Mouse (Mus musculus) neural tube, embryonic 11.5 days (tissue): Measurements from ENCODE around the gene Rtn4ip1. TPM values are rescaled to one million over a fixed set of nuclear protein-coding genes. Genes with fewer than 3 reads are reported as not detected.

Source experiments
- ATAC-seq: fragments of 200-750 bp; cut with Nextera tagmentation; 2 replicates; pipeline ENCODE4 v1.8.0; 2017; ENCODE audit warnings: moderate number of reproducible peaks, mild to moderate bottlenecking, moderate TSS enrichment, moderate library complexity; ENCODE audit not compliant: insufficient read depth, low FRiP score, low TSS enrichment
- DNase-seq: peaks from one replicate; pipeline ENCODE4 v3.0.0-alpha.2; 2015; ENCODE audit warnings: low spot score
- H3K27ac ChIP-seq: fragments of 300-500 bp; sonication (generic); 2 replicates; pipeline ENCODE4 v1.5.1; 2014; ENCODE audit warnings: low read depth, mild to moderate bottlenecking, low read length
- H3K27me3 ChIP-seq: fragments of 300-500 bp; sonication (generic); 2 replicates; pipeline ENCODE4 v1.6.1; 2014; ENCODE audit warnings: mild to moderate bottlenecking, low read length, mixed read lengths; ENCODE audit not compliant: control insufficient read depth, insufficient read depth
- H3K36me3 ChIP-seq: fragments of 300-500 bp; sonication (generic); 2 replicates; pipeline ENCODE4 v1.6.1; 2014; ENCODE audit warnings: mild to moderate bottlenecking, low read length, moderate library complexity, mixed read lengths; ENCODE audit not compliant: control insufficient read depth, insufficient read depth
- H3K4me1 ChIP-seq: fragments of 300-500 bp; sonication (generic); 2 replicates; pipeline ENCODE4 v1.6.1; 2014; ENCODE audit warnings: low read length, mixed read lengths; ENCODE audit not compliant: control insufficient read depth, insufficient read depth
- H3K4me2 ChIP-seq: fragments of 300-500 bp; sonication (generic); 2 replicates; pipeline ENCODE4 v1.6.1; 2014; ENCODE audit warnings: low read depth, mild to moderate bottlenecking, moderate library complexity
- H3K4me3 ChIP-seq: fragments of 300-500 bp; sonication (generic); 2 replicates; pipeline ENCODE4 v1.5.1; 2014; ENCODE audit warnings: low read depth, low read length
- H3K9ac ChIP-seq: fragments of 300-500 bp; sonication (generic); 2 replicates; pipeline ENCODE4 v1.6.1; 2014; ENCODE audit warnings: mild to moderate bottlenecking, low read length
- H3K9me3 ChIP-seq: fragments of 300-500 bp; sonication (generic); 2 replicates; pipeline ENCODE4 v1.6.1; 2016; ENCODE audit warnings: low read length; ENCODE audit not compliant: control insufficient read depth
- WGBS: fragments of 180-500 bp; shearing (Covaris S2); extraction: QIAGEN DNeasy Blood & Tissue Kit; methylation state at CpG from one replicate; pipeline ENCODE4 v1.1.7; 2014; 5-methylcytosine and 5-hydroxymethylcytosine counted together
- polyA plus RNA-seq: library from polyadenylated mRNA; unstranded; fragments of >200 nt; fragmentation: Nextera tagmentation; extraction: Ambion mirVana; gene quantifications from 2 replicates; pipeline ENCODE4 v1.2.1, GENCODE M21; 2014

Rtn4ip1 gene
- polyA plus RNA-seq, 1 experiment from 2014 or later: 19.4 TPM

GRCm38 (mm10) chr10:43992506-43992905 lies 90.9 kb downstream of the Rtn4ip1 start:
- no peaks in the 10 kb centered on the region for H3K4me1 ChIP-seq
- no peak for ATAC-seq
- WGBS: 81% methylated on average over 5 of the region's 5 CpGs

GRCm38 (mm10) chr10:43993198-43993597 lies 91.6 kb downstream of the Rtn4ip1 start:
- no peak for ATAC-seq
- Histone ChIP-seq H3K9me3 (no peaks in the 10 kb centered on the region), H3K9ac (no peak overlapping the region), H3K4me1 (no peaks in the 10 kb centered on the region), H3K27me3 (no peaks in the 10 kb centered on the region), H3K4me3 (no peak overlapping the region), H3K36me3 (no peaks in the 10 kb centered on the region), H3K4me2 (no peak overlapping the region), H3K27ac (no peak overlapping the region)
- WGBS: 26% methylated on average over 6 of the region's 6 CpGs
- no peak for DNase-seq

More at GRCm38 (mm10) chr10:43992506-43992905, 90.9 kb downstream of the Rtn4ip1 start:
- Histone ChIP-seq H3K4me3 (no peak overlapping the region), H3K27me3 (no peaks in the 10 kb centered on the region), H3K36me3 (no peaks in the 10 kb centered on the region), H3K27ac (no peak overlapping the region), H3K9ac (no peak overlapping the region), H3K4me2 (no peak overlapping the region), H3K9me3 (no peaks in the 10 kb centered on the region)
- no peak for DNase-seq

GRCm38 (mm10) chr10:43995858-43996650 lies 94.4 kb downstream of the Rtn4ip1 start:
- Histone ChIP-seq H3K4me1 (no peaks in the 10 kb centered on the region), H3K9ac (no peak overlapping the region), H3K4me2 (no peak overlapping the region), H3K27ac (no peak overlapping the region), H3K4me3 (no peak overlapping the region), H3K9me3 (no peaks in the 10 kb centered on the region), H3K27me3 (peaks cover 1% of the 10 kb centered on the region; the same call in 1 of the 2 replicates), H3K36me3 (no peaks in the 10 kb centered on the region)
- WGBS: 82% methylated on average over 10 of the region's 10 CpGs
- DNase-seq (no peak), ATAC-seq (no peak)

GRCm38 (mm10) chr10:43997276-43997675 lies 95.7 kb downstream of the Rtn4ip1 start:
- Histone ChIP-seq H3K27me3 (peaks cover 10% of the 10 kb centered on the region), H3K9ac (no peak overlapping the region), H3K4me3 (no peak overlapping the region), H3K27ac (no peak overlapping the region), H3K9me3 (no peaks in the 10 kb centered on the region), H3K4me1 (0 out of 2 replicates have a peak, but pooled peaks cover 3% of the 10 kb centered on the region), H3K4me2 (no peak overlapping the region), H3K36me3 (no peaks in the 10 kb centered on the region)
- ATAC-seq (no peak), DNase-seq (no peak)
- 84% methylated on average over 10 of the region's 10 CpGs for WGBS

GRCm38 (mm10) chr10:43998023-43998422 lies 96.4 kb downstream of the Rtn4ip1 start:
- ATAC-seq (no peak), DNase-seq (no peak)
- Histone ChIP-seq H3K27ac (no peak overlapping the region), H3K9me3 (no peaks in the 10 kb centered on the region), H3K36me3 (no peaks in the 10 kb centered on the region), H3K4me2 (no peak overlapping the region), H3K9ac (no peak overlapping the region), H3K27me3 (peaks cover 17% of the 10 kb centered on the region), H3K4me1 (peaks cover 6% of the 10 kb centered on the region; the same call in 1 of the 2 replicates), H3K4me3 (no peak overlapping the region)
- WGBS: 68% methylated on average over 9 of the region's 9 CpGs

- Histone ChIP-seq H3K9ac (no peak overlapping the region), H3K27ac (no peak overlapping the region), H3K9me3 (no peaks in the 10 kb centered on the region), H3K4me2 (no peak overlapping the region), H3K27me3 (peaks cover 23% of the 10 kb centered on the region), H3K4me3 (no peak overlapping the region), H3K4me1 (peaks cover 6% of the 10 kb centered on the region; the same call in 1 of the 2 replicates), H3K36me3 (no peaks in the 10 kb centered on the region)
- WGBS: 79% methylated on average over 8 of the region's 8 CpGs
- no peak for DNase-seq
- no peak for ATAC-seq
These were observed 97.0 kb downstream of the Rtn4ip1 start for GRCm38 (mm10) chr10:43998503-43999082.

- H3K4me1 ChIP-seq: peaks cover 6% of the 10 kb centered on the region
- peaks cover 40% of the 10 kb centered on the region for H3K27me3 ChIP-seq
- no peaks in the 10 kb centered on the region for H3K9me3 ChIP-seq
- no peak for DNase-seq
- no peak overlapping the region for H3K9ac ChIP-seq
- WGBS: 66% methylated on average over 2 of the region's 2 CpGs
- no peak overlapping the region for H3K4me2 ChIP-seq
- H3K4me3 ChIP-seq: no peak overlapping the region
- no peak overlapping the region for H3K27ac ChIP-seq
- ATAC-seq: no peak
- no peaks in the 10 kb centered on the region for H3K36me3 ChIP-seq
These were observed 98.7 kb downstream of the Rtn4ip1 start for GRCm38 (mm10) chr10:44000156-44000865.

GRCm38 (mm10) chr10:44002004-44002940 lies 100.7 kb downstream of the Rtn4ip1 start:
- no peak for ATAC-seq
- no peaks in the 10 kb centered on the region for H3K36me3 ChIP-seq
- H3K4me1 ChIP-seq: peaks cover 13% of the 10 kb centered on the region
- no peak overlapping the region for H3K27ac ChIP-seq
- no peak overlapping the region for H3K4me3 ChIP-seq
- DNase-seq: peak; percentile 41
- H3K27me3 ChIP-seq: peaks cover 54% of the 10 kb centered on the region
- 14% methylated on average over 14 of the region's 14 CpGs for WGBS
- no peaks in the 10 kb centered on the region for H3K9me3 ChIP-seq
- H3K9ac ChIP-seq: no peak overlapping the region
- H3K4me2 ChIP-seq: no peak overlapping the region
